Mouse (Mus musculus) adrenal gland, postnatal 10 days (tissue): Measurements from ENCODE around the gene Ndufaf5. TPM values are rescaled to one million over a fixed set of nuclear protein-coding genes. Genes with fewer than 3 reads are reported as not detected.

Experiments
- total RNA-seq, 2 experiments: library from RNA; stranded (reverse); gene quantifications; 2 replicates each; pipeline ENCODE4 v1.2.3; 2021

Gene Ndufaf5
- total RNA-seq, 2 experiments from 2014 or later, result 20.4 to 28.6 TPM

Other genes with a start within 250 kb of the Ndufaf5 start
- gene Tasp1, start 103.8 kb upstream of the Ndufaf5 start, total RNA-seq, result 10 to 100 TPM in 1 of 2 experiments, 1 to 10 TPM in 1; 9.5 to 11.1 TPM
- gene Gm17374, start 18.6 kb upstream of the Ndufaf5 start, total RNA-seq, result not detected
- gene Esf1, start 85 bp upstream of the Ndufaf5 start, total RNA-seq, result 10 to 100 TPM; 21.0 to 21.8 TPM
- not detected for gene Sel1l2, start 219.1 kb downstream of the Ndufaf5 start, total RNA-seq
- gene Macrod2, start 224.7 kb downstream of the Ndufaf5 start, total RNA-seq, result 1 to 10 TPM; 7.9 to 9.5 TPM